Mouse (Mus musculus): ENCODE results near the gene Gm20388. TPM values are rescaled to one million over a fixed set of nuclear protein-coding genes. Genes with fewer than 3 reads are reported as not detected.
A peak's percentile ranks its signal among the peaks of the same experiment; 100 is the strongest.

The Gm20388 gene
- polyA plus RNA-seq, 1 experiment from 2014 or later, result not detected

GRCm38 (mm10) chr8:121369378-121369777 lies 1458.7 kb downstream of the Gm20388 start:
- Histone ChIP-seq H3K27ac (no peak overlapping the region), H3K9ac (no peak overlapping the region), H3K27me3 (peaks cover 9% of the 10 kb centered on the region; the same call in 1 of the 2 replicates), H3K4me3 (no peak overlapping the region), H3K4me2 (no peak overlapping the region), H3K4me1 (replicated peaks) (peaks cover 14% of the 10 kb centered on the region), H3K9me3 (replicated peaks) (no peaks in the 10 kb centered on the region), H3K36me3 (no peaks in the 10 kb centered on the region)
- no peak for ATAC-seq (replicated peaks; ENCODE audit: insufficient number of reproducible peaks, insufficient read depth, low FRiP score, low read depth)
- 82% methylated on average over 11 of the region's 11 CpGs for WGBS

- H3K9ac ChIP-seq, result no peak overlapping the region
- ATAC-seq (replicated peaks; ENCODE audit: insufficient number of reproducible peaks, insufficient read depth, low FRiP score, low read depth), result no peak
- peaks cover 31% of the 10 kb centered on the region for H3K4me1 ChIP-seq (replicated peaks)
- peaks cover 9% of the 10 kb centered on the region; the same call in 1 of the 2 replicates for H3K27me3 ChIP-seq
- no peak overlapping the region for H3K4me2 ChIP-seq
- 72% methylated on average over 9 of the region's 9 CpGs for WGBS
- no peaks in the 10 kb centered on the region for H3K9me3 ChIP-seq (replicated peaks)
- no peaks in the 10 kb centered on the region for H3K36me3 ChIP-seq
- H3K4me3 ChIP-seq, result no peak overlapping the region
- H3K27ac ChIP-seq, result no peak overlapping the region
Measured at GRCm38 (mm10) chr8:121371287-121371686, 1460.6 kb downstream of the Gm20388 start.

GRCm38 (mm10) chr8:121371911-121372638 lies 1461.4 kb downstream of the Gm20388 start:
- no peak overlapping the region for H3K4me2 ChIP-seq
- peaks cover 34% of the 10 kb centered on the region for H3K4me1 ChIP-seq (replicated peaks)
- WGBS, result 76% methylated on average over 25 of the region's 25 CpGs
- H3K9me3 ChIP-seq (replicated peaks), result no peaks in the 10 kb centered on the region
- no peak overlapping the region for H3K27ac ChIP-seq
- ATAC-seq (replicated peaks; ENCODE audit: insufficient number of reproducible peaks, insufficient read depth, low FRiP score, low read depth), result no peak
- H3K36me3 ChIP-seq, result no peaks in the 10 kb centered on the region
- H3K27me3 ChIP-seq, result peaks cover 9% of the 10 kb centered on the region; the same call in 1 of the 2 replicates
- no peak overlapping the region for H3K4me3 ChIP-seq
- no peak overlapping the region for H3K9ac ChIP-seq

- H3K27ac ChIP-seq, result no peak overlapping the region
- 73% methylated on average over 10 of the region's 10 CpGs for WGBS
- ATAC-seq (replicated peaks; ENCODE audit: insufficient number of reproducible peaks, insufficient read depth, low FRiP score, low read depth), result no peak
- no peak overlapping the region for H3K9ac ChIP-seq
- no peaks in the 10 kb centered on the region for H3K9me3 ChIP-seq (replicated peaks)
- no peak overlapping the region for H3K4me3 ChIP-seq
- H3K36me3 ChIP-seq, result no peaks in the 10 kb centered on the region
- H3K27me3 ChIP-seq, result peaks cover 9% of the 10 kb centered on the region; the same call in 1 of the 2 replicates
- H3K4me1 ChIP-seq (replicated peaks), result peaks cover 40% of the 10 kb centered on the region
- H3K4me2 ChIP-seq, result no peak overlapping the region
Measured at GRCm38 (mm10) chr8:121372639-121372986, 1462.0 kb downstream of the Gm20388 start.

DNA sequence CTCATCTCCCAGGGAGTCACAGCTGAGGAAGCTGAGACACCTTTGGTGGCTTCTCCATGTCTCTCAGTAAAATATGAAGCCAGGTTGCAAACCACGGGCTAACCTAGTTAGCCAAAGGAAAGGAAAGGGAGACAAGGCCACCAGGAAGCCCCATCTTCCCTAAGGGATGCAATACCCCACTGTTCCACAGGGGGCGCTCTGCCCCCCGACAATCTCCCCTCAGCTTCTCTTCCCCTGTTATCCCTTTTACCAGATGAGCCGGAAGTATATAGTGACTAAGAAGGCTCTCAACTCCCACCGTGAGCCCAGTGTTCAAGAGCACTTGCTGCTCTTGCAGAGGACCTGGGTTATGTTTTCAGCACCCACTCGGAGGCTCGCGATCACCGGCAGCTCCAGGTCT lies 1463.6 kb downstream of the Gm20388 start:
- Histone ChIP-seq H3K9me3 (replicated peaks) (no peaks in the 10 kb centered on the region), H3K27me3 (peaks cover 5% of the 10 kb centered on the region; the same call in 1 of the 2 replicates), H3K36me3 (no peaks in the 10 kb centered on the region), H3K4me1 (replicated peaks) (peaks cover 47% of the 10 kb centered on the region), H3K27ac (peak overlapping the region; percentile 94), H3K9ac (no peak overlapping the region), H3K4me3 (no peak overlapping the region), H3K4me2 (no peak overlapping the region)
- WGBS, result 25% methylated on average over 9 of the region's 9 CpGs
- no peak for ATAC-seq (replicated peaks; ENCODE audit: insufficient number of reproducible peaks, insufficient read depth, low FRiP score, low read depth)

GRCm38 (mm10) chr8:121374777-121375176 lies 1464.1 kb downstream of the Gm20388 start:
- 8% methylated on average over 8 of the region's 8 CpGs for WGBS
- H3K9ac ChIP-seq, result no peak overlapping the region
- H3K36me3 ChIP-seq, result no peaks in the 10 kb centered on the region
- no peak overlapping the region for H3K4me2 ChIP-seq
- ATAC-seq (replicated peaks; ENCODE audit: insufficient number of reproducible peaks, insufficient read depth, low FRiP score, low read depth), result peak; percentile 51
- H3K27me3 ChIP-seq, result peaks cover 5% of the 10 kb centered on the region; the same call in 1 of the 2 replicates
- H3K9me3 ChIP-seq (replicated peaks), result no peaks in the 10 kb centered on the region
- H3K4me3 ChIP-seq, result no peak overlapping the region
- H3K27ac ChIP-seq, result peak overlapping the region; percentile 94
- peaks cover 47% of the 10 kb centered on the region for H3K4me1 ChIP-seq (replicated peaks)

DNA sequence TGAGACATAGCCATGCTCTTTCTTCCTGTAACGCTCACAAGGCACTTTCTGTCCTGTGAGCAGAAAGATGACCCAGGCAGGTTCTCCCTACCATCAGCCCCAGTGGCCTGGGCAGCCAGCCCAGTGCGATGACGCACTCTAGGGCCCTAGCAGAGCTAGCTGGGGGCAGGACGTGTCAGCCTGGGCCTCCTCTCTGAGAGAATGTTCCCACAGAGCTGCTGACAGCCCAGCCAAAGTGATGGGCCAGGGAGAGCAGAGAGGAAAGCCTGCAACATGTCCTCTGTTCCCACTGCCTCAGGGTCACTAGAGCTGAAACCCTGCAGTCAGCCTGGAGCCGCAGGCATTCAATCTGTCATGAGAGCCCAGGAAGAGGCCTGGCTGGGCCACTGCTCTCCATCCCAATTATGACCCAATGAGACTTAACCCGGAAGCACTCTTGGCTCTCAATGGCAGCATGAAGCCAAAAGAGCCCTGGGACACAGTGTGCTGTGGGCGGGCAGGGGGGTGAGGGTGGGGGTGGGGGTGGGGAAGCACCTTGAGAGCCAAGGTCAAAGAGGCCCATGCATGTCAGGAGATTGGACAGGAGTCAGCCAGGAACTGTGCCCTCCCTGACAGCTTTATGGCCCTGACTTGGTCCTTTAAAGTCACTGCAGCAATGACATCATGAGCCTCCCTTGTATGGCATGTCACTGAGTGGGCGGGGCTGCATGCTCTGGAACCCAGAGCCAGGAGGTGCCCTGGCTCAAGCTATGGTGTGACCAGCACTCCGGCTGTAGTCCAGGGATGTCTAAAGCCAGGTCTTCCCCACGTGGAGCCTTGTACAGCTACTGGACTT lies 1465.7 kb downstream of the Gm20388 start:
- peak; percentile 88 for ATAC-seq (replicated peaks; ENCODE audit: insufficient number of reproducible peaks, insufficient read depth, low FRiP score, low read depth)
- Histone ChIP-seq H3K4me3 (no peak overlapping the region), H3K9ac (no peak overlapping the region), H3K27ac (peak overlapping the region; percentile 94), H3K27me3 (no peaks in the 10 kb centered on the region), H3K36me3 (no peaks in the 10 kb centered on the region), H3K4me2 (no peak overlapping the region), H3K4me1 (replicated peaks) (peaks cover 47% of the 10 kb centered on the region), H3K9me3 (replicated peaks) (no peaks in the 10 kb centered on the region)
- WGBS, result 35% methylated on average over 10 of the region's 10 CpGs

GRCm38 (mm10) chr8:121377680-121378079 lies 1467.0 kb downstream of the Gm20388 start:
- Histone ChIP-seq H3K4me2 (no peak overlapping the region), H3K4me3 (no peak overlapping the region), H3K27ac (peak overlapping the region; percentile 94), H3K4me1 (replicated peaks) (peaks cover 48% of the 10 kb centered on the region), H3K36me3 (no peaks in the 10 kb centered on the region), H3K27me3 (no peaks in the 10 kb centered on the region), H3K9ac (0 out of 2 replicates have a peak overlapping the region, but pooled peaks have one; percentile 5), H3K9me3 (replicated peaks) (no peaks in the 10 kb centered on the region)
- 11% methylated on average over 10 of the region's 10 CpGs for WGBS
- ATAC-seq (replicated peaks; ENCODE audit: insufficient number of reproducible peaks, insufficient read depth, low FRiP score, low read depth), result no peak

- no peaks in the 10 kb centered on the region for H3K27me3 ChIP-seq
- no peaks in the 10 kb centered on the region for H3K36me3 ChIP-seq
- H3K9me3 ChIP-seq (replicated peaks), result no peaks in the 10 kb centered on the region
- no peak overlapping the region for H3K4me2 ChIP-seq
- H3K4me3 ChIP-seq, result no peak overlapping the region
- peaks cover 51% of the 10 kb centered on the region for H3K4me1 ChIP-seq (replicated peaks)
- ATAC-seq (replicated peaks; ENCODE audit: insufficient number of reproducible peaks, insufficient read depth, low FRiP score, low read depth), result no peak
- WGBS, result 70% methylated on average over 1 of the region's 1 CpGs
- no peak overlapping the region for H3K9ac ChIP-seq
- H3K27ac ChIP-seq, result no peak overlapping the region
Measured at GRCm38 (mm10) chr8:121379387-121379786, 1468.7 kb downstream of the Gm20388 start.

DNA sequence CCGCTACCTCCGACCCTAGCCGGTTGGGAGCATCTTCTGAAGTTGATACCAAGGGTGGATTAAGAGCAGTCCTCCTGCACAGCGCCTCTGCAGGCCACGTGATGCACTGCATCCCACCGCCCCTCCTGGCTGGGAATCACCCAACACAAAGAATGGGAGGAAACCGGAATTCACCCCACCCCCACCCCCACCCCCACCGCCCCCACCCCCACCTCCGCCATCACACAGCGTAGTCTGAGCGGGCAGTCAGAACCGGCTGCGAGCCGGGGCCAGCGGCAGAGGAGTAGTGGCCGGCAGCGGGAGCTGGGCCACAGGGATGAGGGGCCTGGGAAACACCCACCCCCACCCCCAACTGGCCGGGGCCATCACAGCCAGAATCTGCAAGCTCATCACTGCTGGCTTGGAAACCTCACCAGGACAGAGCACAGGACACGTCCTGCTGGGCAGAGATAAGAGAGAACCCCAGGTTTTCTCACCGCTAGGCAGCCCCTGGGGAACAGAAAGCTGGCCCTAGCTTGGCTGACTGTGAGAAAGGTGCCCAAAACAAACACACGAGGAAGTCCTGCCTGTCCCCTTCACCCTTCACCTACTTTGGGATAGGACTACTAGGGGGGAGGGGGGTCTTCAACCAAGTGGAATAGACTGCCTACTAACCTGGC lies 1472.1 kb downstream of the Gm20388 start:
- 5% methylated on average over 21 of the region's 21 CpGs for WGBS
- Histone ChIP-seq H3K9ac (peak overlapping the region; percentile 40; the same call in 1 of the 2 replicates), H3K4me2 (peak overlapping the region; percentile 63), H3K9me3 (replicated peaks) (no peaks in the 10 kb centered on the region), H3K4me3 (peak overlapping the region; percentile 31), H3K4me1 (replicated peaks) (peaks cover 20% of the 10 kb centered on the region), H3K36me3 (no peaks in the 10 kb centered on the region), H3K27me3 (no peaks in the 10 kb centered on the region), H3K27ac (peak overlapping the region; percentile 52; the same call in 1 of the 2 replicates)
- ATAC-seq (replicated peaks; ENCODE audit: insufficient number of reproducible peaks, insufficient read depth, low FRiP score, low read depth), result peak; percentile 64

- no peak for ATAC-seq (replicated peaks; ENCODE audit: insufficient number of reproducible peaks, insufficient read depth, low FRiP score, low read depth)
- Histone ChIP-seq H3K9me3 (replicated peaks) (no peaks in the 10 kb centered on the region), H3K4me2 (no peak overlapping the region), H3K9ac (no peak overlapping the region), H3K27me3 (peaks cover 16% of the 10 kb centered on the region), H3K4me1 (replicated peaks) (peaks cover 14% of the 10 kb centered on the region), H3K27ac (no peak overlapping the region), H3K4me3 (no peak overlapping the region), H3K36me3 (no peaks in the 10 kb centered on the region)
- WGBS, result 34% methylated on average over 7 of the region's 7 CpGs
Measured at GRCm38 (mm10) chr8:121385540-121385939, 1474.9 kb downstream of the Gm20388 start.
